Mouse (Mus musculus): ENCODE data around the gene Dync1li1. TPM values are rescaled to one million over a fixed set of nuclear protein-coding genes. Genes with fewer than 3 reads are reported as not detected.
"Not testable (repeated sequence)": the region's sequence is repeated elsewhere in the genome, so short reads cannot be mapped to it uniquely, and the experiment has no call there.

The Dync1li1 gene
- polyA plus RNA-seq, 1 experiment = 41.1 TPM

DNA sequence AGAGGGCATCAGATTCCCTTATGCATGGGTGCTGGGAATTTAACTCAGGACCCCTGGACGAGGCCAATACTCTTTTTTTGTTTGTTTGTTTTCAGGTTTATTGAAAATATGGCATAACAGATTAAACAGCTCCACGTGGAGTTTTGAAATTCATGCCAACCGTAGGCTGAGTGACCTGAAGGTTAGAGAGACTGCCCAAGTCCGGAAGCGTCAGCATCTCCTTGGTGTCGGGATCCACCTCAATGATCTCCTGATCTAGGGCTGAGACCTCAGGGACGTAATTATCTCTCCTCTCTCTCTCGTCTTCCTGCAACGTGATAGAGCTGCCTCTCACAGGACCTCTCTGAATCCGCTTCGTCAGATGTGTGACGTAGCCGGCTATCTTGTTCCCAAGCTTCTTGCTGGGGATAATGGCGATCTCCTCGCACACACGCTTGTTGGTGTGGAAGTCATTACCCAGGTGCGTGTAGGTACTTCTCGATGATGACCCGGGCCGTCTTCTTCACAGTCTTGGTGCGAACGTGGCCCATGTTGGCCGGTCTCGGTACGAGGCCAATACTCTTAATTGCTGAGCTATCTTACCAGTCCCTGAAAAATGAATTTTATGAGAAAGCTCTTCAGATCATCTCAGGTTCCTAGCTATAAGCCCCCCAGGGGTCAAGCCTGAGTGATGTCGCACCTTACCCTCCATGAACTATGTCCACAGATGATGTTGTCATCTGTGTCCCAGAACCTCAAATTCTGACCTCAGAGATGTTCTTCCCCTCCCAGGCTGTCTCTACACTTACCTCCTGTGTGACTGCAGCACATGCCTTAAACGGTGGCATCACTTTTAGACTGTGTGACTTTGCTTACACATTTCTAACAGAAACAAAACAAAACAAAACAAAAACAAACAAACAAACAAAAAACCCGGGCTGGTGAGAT is 40.8 kb upstream of the Dync1li1 start:
- Histone ChIP-seq H3K79me3 (ENCODE audit: low read depth) (no peaks in the 10 kb centered on the region), H3K27me3 (ENCODE audit: control insufficient read depth, insufficient read depth, insufficient read length) (no peaks in the 10 kb centered on the region), H3K4me3 (ENCODE audit: insufficient read depth, poor library complexity, severe bottlenecking) (no peak overlapping the region), H3K36me3 (ENCODE audit: control insufficient read depth, insufficient read depth) (no peaks in the 10 kb centered on the region), H3ac (ENCODE audit: control insufficient read depth, insufficient read length, low read depth) (no peak overlapping the region), H3K79me2 (ENCODE audit: control insufficient read depth, insufficient read depth) (no peaks in the 10 kb centered on the region)
- TF ChIP-seq MAX (IDR thresholded peaks at IDR 0.05) = no peak
- TF ChIP-seq MYOG (IDR thresholded peaks at IDR 0.05; ENCODE audit: control insufficient read depth, extremely low read depth, insufficient read length) = no peak
- no peak for TF ChIP-seq USF1 (IDR thresholded peaks at IDR 0.05; ENCODE audit: low read depth)

DNA sequence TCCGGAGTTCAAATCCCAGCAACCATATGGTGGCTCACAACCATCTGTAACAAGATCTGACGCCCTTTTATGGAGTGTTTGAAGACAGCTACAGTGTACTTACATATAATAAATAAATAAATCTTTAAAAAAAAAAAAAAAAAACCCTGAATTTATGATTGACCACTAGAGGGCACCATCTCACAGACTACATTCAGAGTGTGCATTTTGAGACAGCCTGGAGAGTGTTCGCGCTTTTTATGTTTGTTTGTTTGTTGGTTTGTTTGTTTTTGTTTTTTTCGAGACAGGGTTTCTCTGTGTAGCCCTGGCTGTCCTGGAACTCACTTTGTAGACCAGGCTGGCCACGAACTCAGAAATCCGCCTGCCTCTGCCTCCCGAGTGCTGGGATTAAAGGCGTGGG is 40.1 kb upstream of the Dync1li1 start:
- H3ac ChIP-seq (ENCODE audit: control insufficient read depth, insufficient read length, low read depth); H3K36me3 ChIP-seq (ENCODE audit: control insufficient read depth, insufficient read depth); H3K4me3 ChIP-seq (ENCODE audit: insufficient read depth, poor library complexity, severe bottlenecking); H3K79me3 ChIP-seq (ENCODE audit: low read depth); H3K27me3 ChIP-seq (ENCODE audit: control insufficient read depth, insufficient read depth, insufficient read length); H3K79me2 ChIP-seq (ENCODE audit: control insufficient read depth, insufficient read depth): not testable (repeated sequence)

- Histone ChIP-seq H3K27me3 (ENCODE audit: control insufficient read depth, insufficient read depth, insufficient read length) (no peaks in the 10 kb centered on the region), H3K4me3 (ENCODE audit: insufficient read depth, poor library complexity, severe bottlenecking) (no peak overlapping the region), H3K79me3 (ENCODE audit: low read depth) (no peaks in the 10 kb centered on the region), H3ac (ENCODE audit: control insufficient read depth, insufficient read length, low read depth) (no peak overlapping the region), H3K79me2 (ENCODE audit: control insufficient read depth, insufficient read depth) (no peaks in the 10 kb centered on the region), H3K36me3 (ENCODE audit: control insufficient read depth, insufficient read depth) (no peaks in the 10 kb centered on the region)
- no peak for TF ChIP-seq MYOD1 (IDR thresholded peaks at IDR 0.05; ENCODE audit: control insufficient read depth, insufficient read length, low read depth)
- no peak for TF ChIP-seq CTCF (IDR thresholded peaks at IDR 0.05; ENCODE audit: control insufficient read depth, insufficient read depth, insufficient read length)
Observed at GRCm38 (mm10) chr9:114649371-114649770, 39.2 kb upstream of the Dync1li1 start.

- Histone ChIP-seq H3K27me3 (ENCODE audit: control insufficient read depth, insufficient read depth, insufficient read length) (no peaks in the 10 kb centered on the region), H3K36me3 (ENCODE audit: control insufficient read depth, insufficient read depth) (no peaks in the 10 kb centered on the region), H3K4me3 (ENCODE audit: insufficient read depth, poor library complexity, severe bottlenecking) (no peak overlapping the region), H3K79me2 (ENCODE audit: control insufficient read depth, insufficient read depth) (no peaks in the 10 kb centered on the region), H3ac (ENCODE audit: control insufficient read depth, insufficient read length, low read depth) (no peak overlapping the region), H3K79me3 (ENCODE audit: low read depth) (no peaks in the 10 kb centered on the region)
- TF ChIP-seq FOSL1 (IDR thresholded peaks at IDR 0.05; ENCODE audit: insufficient read depth, low read length, poor library complexity, severe bottlenecking) (no peak), CEBPB (IDR thresholded peaks at IDR 0.05; ENCODE audit: low read depth) (no peak), MAX (IDR thresholded peaks at IDR 0.05) (no peak), MYOD1 (IDR thresholded peaks at IDR 0.05; ENCODE audit: control insufficient read depth, insufficient read length, low read depth) (no peak), USF1 (IDR thresholded peaks at IDR 0.05; ENCODE audit: low read depth) (no peak), CTCF (IDR thresholded peaks at IDR 0.05; ENCODE audit: control insufficient read depth, insufficient read depth, insufficient read length) (no peak), MYOG (IDR thresholded peaks at IDR 0.05; ENCODE audit: control insufficient read depth, extremely low read depth, insufficient read length) (no peak)
Observed at GRCm38 (mm10) chr9:114650938-114651634, 37.5 kb upstream of the Dync1li1 start.

GRCm38 (mm10) chr9:114655356-114655755 is 33.2 kb upstream of the Dync1li1 start:
- Histone ChIP-seq H3K4me3 (ENCODE audit: insufficient read depth, poor library complexity, severe bottlenecking) (no peak overlapping the region), H3K36me3 (ENCODE audit: control insufficient read depth, insufficient read depth) (no peaks in the 10 kb centered on the region), H3K27me3 (ENCODE audit: control insufficient read depth, insufficient read depth, insufficient read length) (no peaks in the 10 kb centered on the region), H3K79me2 (ENCODE audit: control insufficient read depth, insufficient read depth) (no peaks in the 10 kb centered on the region), H3ac (ENCODE audit: control insufficient read depth, insufficient read length, low read depth) (no peak overlapping the region), H3K79me3 (ENCODE audit: low read depth) (no peaks in the 10 kb centered on the region)
- TF ChIP-seq USF1 (IDR thresholded peaks at IDR 0.05; ENCODE audit: low read depth) (no peak), MYOG (IDR thresholded peaks at IDR 0.05; ENCODE audit: control insufficient read depth, extremely low read depth, insufficient read length) (no peak), CEBPB (IDR thresholded peaks at IDR 0.05; ENCODE audit: low read depth) (no peak)

DNA sequence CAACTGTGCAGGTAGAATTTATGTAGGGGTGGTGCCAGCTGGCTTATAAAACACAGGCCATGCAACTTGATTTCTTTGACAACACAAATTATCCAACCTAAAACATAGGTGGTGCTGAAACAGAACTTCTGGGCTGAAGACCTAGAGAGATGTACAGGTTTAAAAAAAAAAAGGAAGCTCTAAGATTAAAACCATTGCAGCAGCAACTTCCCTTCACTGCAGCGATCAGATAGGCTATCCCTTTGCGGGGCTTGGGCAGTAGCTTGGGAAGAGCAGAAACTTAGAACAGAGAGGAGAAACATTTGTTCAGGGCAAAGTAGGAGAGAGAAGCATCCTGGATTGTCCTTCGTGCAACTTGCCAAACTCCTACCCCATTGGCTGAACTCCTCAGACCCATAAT is 31.9 kb upstream of the Dync1li1 start:
- Histone ChIP-seq H3ac (ENCODE audit: control insufficient read depth, insufficient read length, low read depth) (no peak overlapping the region), H3K79me2 (ENCODE audit: control insufficient read depth, insufficient read depth) (no peaks in the 10 kb centered on the region), H3K36me3 (ENCODE audit: control insufficient read depth, insufficient read depth) (no peaks in the 10 kb centered on the region), H3K4me3 (ENCODE audit: insufficient read depth, poor library complexity, severe bottlenecking) (no peak overlapping the region), H3K79me3 (ENCODE audit: low read depth) (no peaks in the 10 kb centered on the region), H3K27me3 (ENCODE audit: control insufficient read depth, insufficient read depth, insufficient read length) (no peaks in the 10 kb centered on the region)
- TF ChIP-seq FOSL1 (IDR thresholded peaks at IDR 0.05; ENCODE audit: insufficient read depth, low read length, poor library complexity, severe bottlenecking) (no peak), USF1 (IDR thresholded peaks at IDR 0.05; ENCODE audit: low read depth) (no peak), MAX (IDR thresholded peaks at IDR 0.05) (no peak), CTCF (IDR thresholded peaks at IDR 0.05; ENCODE audit: control insufficient read depth, insufficient read depth, insufficient read length) (no peak), MYOD1 (IDR thresholded peaks at IDR 0.05; ENCODE audit: control insufficient read depth, insufficient read length, low read depth) (no peak), CEBPB (IDR thresholded peaks at IDR 0.05; ENCODE audit: low read depth) (no peak), MYOG (IDR thresholded peaks at IDR 0.05; ENCODE audit: control insufficient read depth, extremely low read depth, insufficient read length) (no peak)

All from C2C12 (cell line).